23 mouse cellular contexts compared by ENCODE assay signal in genomic region chr13:69672565-69672964, GRCm38 (mm10).
"Had no signal": no experiment of that assay in that cellular context is flagged by ENCODE, and none has a peak within 500 bp of the region (broad histone marks: within the 10 kb centered on the region; RNA-seq: fewer than 3 reads in every experiment).

No protein-coding gene starts in this region.

- H3K4me3 ChIP-seq: heart, embryonic 10.5 days; heart, embryonic 12.5 days; hindbrain, embryonic 13.5 days; hindbrain, embryonic 15.5 days; kidney, embryonic 15.5 days; left cerebral cortex, adult 2 months; limb, embryonic 10.5 days; limb, embryonic 12.5 days had no signal

- DNase-seq: gastrocnemius, postnatal 14 days; gastrocnemius, postnatal 36 days; heart, adult 18-20 months; heart, postnatal 14 days; heart, postnatal 36 days; kidney, adult 11 months; kidney, adult 2 months; kidney, adult 9 months; kidney, postnatal 14 days; kidney, postnatal 36 days; layer of hippocampus, adult 9-11 months; liver had no signal

- H3K9ac ChIP-seq: heart, embryonic 12.5 days; hindbrain, embryonic 13.5 days; hindbrain, embryonic 15.5 days; kidney, embryonic 15.5 days; limb, embryonic 12.5 days had no signal

- H3K36me3 ChIP-seq: heart, embryonic 10.5 days; heart, embryonic 12.5 days; hindbrain, embryonic 13.5 days; hindbrain, embryonic 15.5 days; kidney, embryonic 15.5 days; limb, embryonic 10.5 days; limb, embryonic 12.5 days had no signal

- H3K27ac ChIP-seq: heart, embryonic 10.5 days; hindbrain, embryonic 13.5 days; hindbrain, embryonic 15.5 days; hindbrain, postnatal 0 days; kidney, embryonic 15.5 days; kidney, postnatal 0 days; left cerebral cortex, adult 2 months; limb, embryonic 10.5 days; limb, embryonic 12.5 days had no signal

- H3K27me3 ChIP-seq: heart, embryonic 12.5 days; hindbrain, embryonic 13.5 days; hindbrain, embryonic 15.5 days; kidney, embryonic 15.5 days; limb, embryonic 12.5 days had no signal

- H3K9me3 ChIP-seq: heart, embryonic 10.5 days; hindbrain, embryonic 13.5 days; hindbrain, embryonic 15.5 days; kidney, embryonic 15.5 days; limb, embryonic 10.5 days; limb, embryonic 12.5 days had no signal

- H3K4me2 ChIP-seq: heart, embryonic 12.5 days; hindbrain, embryonic 13.5 days; hindbrain, embryonic 15.5 days; kidney, embryonic 15.5 days; limb, embryonic 12.5 days; liver, embryonic 11.5 days had no signal

- H3K4me1 ChIP-seq: heart, embryonic 10.5 days; heart, embryonic 12.5 days; hindbrain, embryonic 13.5 days; hindbrain, embryonic 15.5 days; kidney, embryonic 15.5 days; limb, embryonic 10.5 days; limb, embryonic 12.5 days had no signal
